9 mouse cellular contexts compared by ENCODE assay signal in the genomic region with DNA sequence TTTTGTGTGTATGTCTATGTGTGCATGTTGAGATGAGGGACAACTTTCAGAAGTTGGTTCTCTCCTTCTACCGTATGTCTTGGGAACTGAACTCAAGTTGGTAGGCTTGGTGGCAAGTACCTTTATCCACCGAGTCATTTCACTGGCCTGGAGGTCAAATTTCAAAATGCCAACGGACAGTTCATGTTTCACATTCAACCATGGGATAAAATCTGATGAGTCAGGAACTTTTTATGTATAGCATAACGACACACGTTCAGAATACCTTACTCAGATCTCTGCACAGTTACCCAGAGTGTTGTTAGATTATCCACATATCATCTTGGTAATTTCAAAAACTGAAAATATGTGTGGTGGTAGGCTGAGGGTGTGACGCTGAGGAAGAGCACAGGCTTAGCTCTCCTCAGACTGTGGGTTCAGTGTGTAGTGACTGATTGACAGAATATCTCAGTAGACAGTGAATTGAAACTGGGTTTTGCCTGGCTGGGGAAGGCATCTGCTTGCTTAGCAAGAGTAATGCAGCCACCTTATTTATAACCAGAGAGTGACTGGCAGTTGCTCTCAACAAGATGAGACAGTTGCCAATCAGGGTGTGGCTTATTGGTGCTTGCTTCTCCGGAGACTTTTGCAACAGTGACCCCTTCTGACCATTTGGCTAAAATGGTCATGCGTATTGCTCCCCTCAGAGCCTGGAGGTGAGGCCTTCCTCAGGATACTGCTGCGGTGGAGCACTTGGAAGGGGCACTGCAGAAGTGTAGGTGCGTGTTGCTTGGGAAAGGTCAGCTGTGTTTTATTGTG. TPM values are rescaled to one million over a fixed set of nuclear protein-coding genes. Genes with fewer than 3 reads are reported as not detected.
DNase-seq lines count a peak whose midpoint lies in the region; ATAC-seq lines count a peak whose summit lies in the region.
"Had no signal": no experiment of that assay in that cellular context is flagged by ENCODE, and none has a peak within 500 bp of the region (broad histone marks: within the 10 kb centered on the region; RNA-seq: fewer than 3 reads in every experiment).

No protein-coding gene starts in this region.

- peak; percentile 84 for DNase-seq in midbrain, embryonic 11.5 days (ENCODE audit: low spot score, missing footprints)
- peak; percentile 20 for DNase-seq in T-cell, adult 2 months (ENCODE audit: low spot score)
- peak; percentile 46 to 68 for DNase-seq in cerebellum, postnatal 25 days
- peak; percentile 58 for DNase-seq in layer of hippocampus, adult 9-10 months (ENCODE audit: low spot score)
- peak; percentile 23 to 46 for DNase-seq in thymus, postnatal 10 days (ENCODE audit: low spot score in 2 of 2)

- H3K4me1 ChIP-seq in midbrain, embryonic 11.5 days (ENCODE audit: control insufficient read depth, insufficient read depth, low read length), result no peaks in the 10 kb centered on the region
- H3K4me1 ChIP-seq in midbrain, embryonic 16.5 days (ENCODE audit: control insufficient read depth, insufficient read depth, low read length), result no peaks in the 10 kb centered on the region
- peaks cover under 1 to 2% of the 10 kb centered on the region in 2 experiments; a peak in 3 of 4 replicates for H3K4me1 ChIP-seq in heart, embryonic 14.5 days (ENCODE audit: control insufficient read depth in 2 of 2, insufficient read depth in 2 of 2, low read length in 2 of 2)

- no peak for ATAC-seq in midbrain, embryonic 11.5 days (ENCODE audit: low FRiP score)
- ATAC-seq in midbrain, embryonic 16.5 days, result no peak
- ATAC-seq in heart, embryonic 14.5 days (ENCODE audit: insufficient number of reproducible peaks, insufficient read depth, low FRiP score, low read depth), result peak; percentile 47; the same call in 1 of the 2 replicates
- peak; percentile 95 for ATAC-seq in megakaryocyte progenitor cell, adult 5-6 weeks (replicated peaks; ENCODE audit: poor library complexity)

- H3K4me2 ChIP-seq in midbrain, embryonic 11.5 days, result no peak overlapping the region
- no peak overlapping the region for H3K4me2 ChIP-seq in midbrain, embryonic 16.5 days (ENCODE audit: low read length)
- no peak overlapping the region for H3K4me2 ChIP-seq in heart, embryonic 14.5 days (ENCODE audit: low read length)

- no peaks in the 10 kb centered on the region; the same call in 1 of the 2 replicates for H3K36me3 ChIP-seq in midbrain, embryonic 11.5 days (ENCODE audit: control insufficient read depth, insufficient read depth, low read length)
- H3K36me3 ChIP-seq in midbrain, embryonic 16.5 days (ENCODE audit: control insufficient read depth, insufficient read depth, low read length), result peaks cover 13% of the 10 kb centered on the region
- H3K36me3 ChIP-seq in heart, embryonic 14.5 days (ENCODE audit: control insufficient read depth, insufficient read depth, low read length), result peaks cover 58% of the 10 kb centered on the region

- H3K9me3 ChIP-seq in midbrain, embryonic 11.5 days (ENCODE audit: control insufficient read depth, low read length), result no peaks in the 10 kb centered on the region
- no peaks in the 10 kb centered on the region for H3K9me3 ChIP-seq in midbrain, embryonic 16.5 days (replicated peaks; ENCODE audit: control insufficient read depth, low read length, poor library complexity, severe bottlenecking)
- no peaks in the 10 kb centered on the region for H3K9me3 ChIP-seq in heart, embryonic 14.5 days (ENCODE audit: control insufficient read depth, low read length)

- H3K27ac ChIP-seq in midbrain, embryonic 11.5 days (ENCODE audit: low read depth, low read length), result no peak overlapping the region
- no peak overlapping the region for H3K27ac ChIP-seq in midbrain, embryonic 16.5 days (ENCODE audit: low read length)
- no peak overlapping the region for H3K27ac ChIP-seq in heart, embryonic 14.5 days (replicated peaks in 1 of 2; ENCODE audit: control insufficient read depth in 1 of 2, insufficient read depth in 1 of 2, low read depth in 2 of 2, low read length in 2 of 2)

- no peak overlapping the region for H3K9ac ChIP-seq in midbrain, embryonic 11.5 days (ENCODE audit: low read length)
- no peak overlapping the region for H3K9ac ChIP-seq in midbrain, embryonic 16.5 days (ENCODE audit: low read depth, low read length)
- H3K9ac ChIP-seq in heart, embryonic 14.5 days (ENCODE audit: low read length), result no peak overlapping the region

- H3K27me3 ChIP-seq in midbrain, embryonic 11.5 days (ENCODE audit: control insufficient read depth, insufficient read depth, low read length), result no peaks in the 10 kb centered on the region
- no peaks in the 10 kb centered on the region for H3K27me3 ChIP-seq in midbrain, embryonic 16.5 days (ENCODE audit: control insufficient read depth, insufficient read depth, low read depth, low read length)
- H3K27me3 ChIP-seq in heart, embryonic 14.5 days (ENCODE audit: control insufficient read depth, insufficient read depth, low read length), result no peaks in the 10 kb centered on the region

- WGBS in midbrain, embryonic 11.5 days, result 69% methylated on average over 10 of the region's 10 CpGs
- 67% methylated on average over 10 of the region's 10 CpGs for WGBS in midbrain, embryonic 16.5 days
- WGBS in heart, embryonic 14.5 days, result 58% methylated on average over 10 of the region's 10 CpGs

- no peak overlapping the region for H3K4me3 ChIP-seq in midbrain, embryonic 11.5 days (ENCODE audit: low read depth, low read length)
- no peak overlapping the region for H3K4me3 ChIP-seq in midbrain, embryonic 16.5 days (ENCODE audit: low read depth, low read length)
- no peak overlapping the region for H3K4me3 ChIP-seq in heart, embryonic 14.5 days (ENCODE audit: control insufficient read depth in 1 of 2, insufficient read depth in 1 of 2, low read depth in 1 of 2, low read length in 2 of 2)

RNA-seq across cellular contexts. Expression of a gene that starts 27.1 kb away (rescaled TPM):
- 41.6 and 42.3 TPM in 2 replicates for polyA plus RNA-seq in midbrain, embryonic 11.5 days (2014; fragmentation: Nextera tagmentation; extraction: Ambion mirVana)
- polyA plus RNA-seq in midbrain, embryonic 16.5 days (2015; fragmentation: Nextera tagmentation; extraction: Ambion mirVana), result 48.0 and 49.9 TPM in 2 replicates
- polyA plus RNA-seq in heart, embryonic 14.5 days (2014; fragmentation: Nextera tagmentation; extraction: Ambion mirVana), result 47.4 and 48.7 TPM in 2 replicates
- 50.2 and 58.1 TPM in 2 replicates for total RNA-seq in megakaryocyte progenitor cell, adult 5-6 weeks (2015)
- total RNA-seq in megakaryocyte progenitor cell, adult 5-6 weeks (2017), result 74.4 and 99.1 TPM in 2 replicates

RNA-seq across cellular contexts. Expression of a gene that starts 29.9 kb away (rescaled TPM):
- 0.26 and 0.36 TPM in 2 replicates for polyA plus RNA-seq in midbrain, embryonic 11.5 days (2014; fragmentation: Nextera tagmentation; extraction: Ambion mirVana)
- polyA plus RNA-seq in midbrain, embryonic 16.5 days (2015; fragmentation: Nextera tagmentation; extraction: Ambion mirVana), result 0.08 TPM in 1 of 2 replicates, not detected in the other
- 1.1 and 1.4 TPM in 2 replicates for polyA plus RNA-seq in heart, embryonic 14.5 days (2014; fragmentation: Nextera tagmentation; extraction: Ambion mirVana)
- total RNA-seq in megakaryocyte progenitor cell, adult 5-6 weeks (2015), result not detected in 2 replicates
- 0.04 and 0.17 TPM in 2 replicates for total RNA-seq in megakaryocyte progenitor cell, adult 5-6 weeks (2017)
- total RNA-seq: gastrocnemius, postnatal 4 days had no signal

RNA-seq across cellular contexts. Expression of a gene that starts 38.3 kb away (rescaled TPM):
- not detected in 2 replicates for polyA plus RNA-seq in midbrain, embryonic 11.5 days (2014; fragmentation: Nextera tagmentation; extraction: Ambion mirVana)
- 0.26 TPM in 1 of 2 replicates, not detected in the other for polyA plus RNA-seq in midbrain, embryonic 16.5 days (2015; fragmentation: Nextera tagmentation; extraction: Ambion mirVana)
- polyA plus RNA-seq in heart, embryonic 14.5 days (2014; fragmentation: Nextera tagmentation; extraction: Ambion mirVana), result not detected in 2 replicates
- not detected in 2 replicates for total RNA-seq in megakaryocyte progenitor cell, adult 5-6 weeks (2015)
- not detected in 2 replicates for total RNA-seq in megakaryocyte progenitor cell, adult 5-6 weeks (2017)
- total RNA-seq: gastrocnemius, postnatal 4 days had no signal

RNA-seq across cellular contexts. Expression of a gene that starts 38.3 kb away (rescaled TPM):
- polyA plus RNA-seq in midbrain, embryonic 11.5 days (2014; fragmentation: Nextera tagmentation; extraction: Ambion mirVana), result 31.1 and 32.7 TPM in 2 replicates
- 40.3 and 41.3 TPM in 2 replicates for polyA plus RNA-seq in midbrain, embryonic 16.5 days (2015; fragmentation: Nextera tagmentation; extraction: Ambion mirVana)
- 26.9 and 29.3 TPM in 2 replicates for polyA plus RNA-seq in heart, embryonic 14.5 days (2014; fragmentation: Nextera tagmentation; extraction: Ambion mirVana)
- 41.0 and 43.7 TPM in 2 replicates for total RNA-seq in megakaryocyte progenitor cell, adult 5-6 weeks (2015)
- 37.6 and 41.4 TPM in 2 replicates for total RNA-seq in megakaryocyte progenitor cell, adult 5-6 weeks (2017)

RNA-seq across cellular contexts. Expression of a gene that starts 57.5 kb away (rescaled TPM):
- polyA plus RNA-seq in midbrain, embryonic 11.5 days (2014; fragmentation: Nextera tagmentation; extraction: Ambion mirVana), result not detected in 2 replicates
- not detected in 2 replicates for polyA plus RNA-seq in midbrain, embryonic 16.5 days (2015; fragmentation: Nextera tagmentation; extraction: Ambion mirVana)
- 0.16 TPM in 1 of 2 replicates, not detected in the other for polyA plus RNA-seq in heart, embryonic 14.5 days (2014; fragmentation: Nextera tagmentation; extraction: Ambion mirVana)
- total RNA-seq in megakaryocyte progenitor cell, adult 5-6 weeks (2015), result not detected in 2 replicates
- not detected in 2 replicates for total RNA-seq in megakaryocyte progenitor cell, adult 5-6 weeks (2017)
- total RNA-seq: gastrocnemius, postnatal 4 days had no signal

Comparison
In these comparisons a context has a peak if more than half of its experiments do, and no peak if none do; other contexts are left out.
1. ATAC-seq: peak in heart, embryonic 14.5 days (single experiment) and megakaryocyte progenitor cell, adult 5-6 weeks (single experiment); none in midbrain, embryonic 11.5 days (single experiment) and midbrain, embryonic 16.5 days (single experiment).
2. DNase-seq: peak in every context shown above with its lines; median percentile 84 in midbrain, embryonic 11.5 days; 58 in layer of hippocampus, adult 9-10 months; 57 in cerebellum, postnatal 25 days; 34 in thymus, postnatal 10 days; 20 in T-cell, adult 2 months.